Mouse (Mus musculus): ENCODE data around the gene Ciz1.

DNA sequence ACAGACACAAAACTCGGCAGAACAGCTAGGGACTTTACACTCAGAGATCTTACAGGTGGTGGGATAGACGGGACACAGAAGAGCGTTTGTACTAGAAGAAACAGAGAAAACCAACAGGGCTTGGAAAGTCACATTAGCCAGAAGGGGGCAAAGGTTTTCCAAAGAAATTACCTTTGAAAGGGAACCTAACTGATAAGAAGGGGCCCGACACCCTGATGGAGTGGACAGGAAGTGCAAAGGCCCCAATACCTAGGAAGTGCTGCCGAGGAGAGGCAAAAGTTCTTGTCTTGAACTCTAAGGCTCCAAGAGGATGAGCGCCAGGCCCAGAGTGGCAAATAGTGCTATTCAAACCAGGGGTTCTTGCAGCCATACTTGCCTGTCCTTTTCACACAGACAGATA lies 1.7 kb downstream of the Ciz1 start:
- TF ChIP-seq POLR2A (IDR thresholded peaks at IDR 0.05; ENCODE audit: low read depth, low read length): no peak
- no peak for TF ChIP-seq CTCF (IDR thresholded peaks at IDR 0.05; ENCODE audit: borderline replicate concordance, insufficient read depth, low read length)

All from embryonic fibroblast, embryonic 13.5 days (primary cell).